9 mouse cellular contexts compared by ENCODE assay signal in genomic region chr8:11924165-11924564, GRCm38 (mm10).
DNase-seq lines count a peak whose midpoint lies in the region; ATAC-seq and TF ChIP-seq lines count a peak whose summit lies in the region.
"Had no signal": no experiment of that assay in that cellular context is flagged by ENCODE, and none has a peak within 500 bp of the region (broad histone marks: within the 10 kb centered on the region; RNA-seq: fewer than 3 reads in every experiment).

No protein-coding gene starts in this region.

- peak; percentile 48 for DNase-seq in forebrain, embryonic 10.5 days (ENCODE audit: extremely low spot score, low spot score)
- DNase-seq in c-Kit-positive CD71-positive TER-119-negative erythroid progenitor cells, embryonic 14.5 days (ENCODE audit: low read depth): peak; percentile 23
- peak; percentile 64 to 79 for DNase-seq in frontal cortex, postnatal 36 days (ENCODE audit: low spot score in 2 of 2)
- peak; percentile 76 for DNase-seq in layer of hippocampus, adult 11-12 months (ENCODE audit: low spot score)
- DNase-seq in lung, postnatal 0 days (ENCODE audit: low spot score): peak; percentile 82
- DNase-seq in skeletal muscle tissue, adult 2 months (ENCODE audit: low read depth, low spot score): peak; percentile 40

- no peak overlapping the region for H3K27ac ChIP-seq in forebrain, embryonic 10.5 days
- no peak overlapping the region for H3K27ac ChIP-seq in forebrain, embryonic 13.5 days
- no peak overlapping the region for H3K27ac ChIP-seq in lung, postnatal 0 days (ENCODE audit: low read length)
- H3K27ac ChIP-seq: limb, embryonic 13.5 days had no signal

- no peaks in the 10 kb centered on the region for H3K27me3 ChIP-seq in forebrain, embryonic 10.5 days (ENCODE audit: poor library complexity, severe bottlenecking)
- H3K27me3 ChIP-seq in forebrain, embryonic 13.5 days: no peaks in the 10 kb centered on the region
- H3K27me3 ChIP-seq in E14TG2a.4 (ENCODE audit: insufficient read depth, low read length): no peaks in the 10 kb centered on the region
- H3K27me3 ChIP-seq in lung, postnatal 0 days (replicated peaks; ENCODE audit: insufficient read depth, low read length): no peaks in the 10 kb centered on the region
- H3K27me3 ChIP-seq: limb, embryonic 13.5 days had no signal

- no peaks in the 10 kb centered on the region for H3K4me1 ChIP-seq in forebrain, embryonic 10.5 days
- no peaks in the 10 kb centered on the region for H3K4me1 ChIP-seq in forebrain, embryonic 13.5 days
- H3K4me1 ChIP-seq in E14TG2a.4 (replicated peaks; ENCODE audit: low read depth, low read length): no peaks in the 10 kb centered on the region
- no peaks in the 10 kb centered on the region for H3K4me1 ChIP-seq in lung, postnatal 0 days (ENCODE audit: insufficient read depth, low read depth, low read length)
- H3K4me1 ChIP-seq: limb, embryonic 13.5 days had no signal

- H3K36me3 ChIP-seq in forebrain, embryonic 10.5 days (replicated peaks): no peaks in the 10 kb centered on the region
- no peaks in the 10 kb centered on the region for H3K36me3 ChIP-seq in forebrain, embryonic 13.5 days (ENCODE audit: poor library complexity, severe bottlenecking)
- H3K36me3 ChIP-seq in E14TG2a.4 (ENCODE audit: insufficient read depth, low read length): no peaks in the 10 kb centered on the region
- H3K36me3 ChIP-seq in lung, postnatal 0 days (ENCODE audit: insufficient read depth, low read length): no peaks in the 10 kb centered on the region
- H3K36me3 ChIP-seq: limb, embryonic 13.5 days had no signal

- no peak overlapping the region for H3K4me3 ChIP-seq in forebrain, embryonic 10.5 days
- H3K4me3 ChIP-seq in forebrain, embryonic 13.5 days: no peak overlapping the region
- no peak overlapping the region for H3K4me3 ChIP-seq in E14TG2a.4 (replicated peaks; ENCODE audit: low read length)
- no peak overlapping the region for H3K4me3 ChIP-seq in lung, postnatal 0 days (ENCODE audit: low read depth, low read length)
- H3K4me3 ChIP-seq: limb, embryonic 13.5 days had no signal

- H3K9me3 ChIP-seq in forebrain, embryonic 10.5 days: 0 out of 2 replicates have a peak, but pooled peaks cover 3% of the 10 kb centered on the region
- no peaks in the 10 kb centered on the region for H3K9me3 ChIP-seq in forebrain, embryonic 13.5 days (replicated peaks)
- H3K9me3 ChIP-seq in E14TG2a.4 (ENCODE audit: low read length): peaks cover 4% of the 10 kb centered on the region; the same call in 1 of the 2 replicates
- no peaks in the 10 kb centered on the region for H3K9me3 ChIP-seq in lung, postnatal 0 days (ENCODE audit: low read length)
- H3K9me3 ChIP-seq: limb, embryonic 13.5 days had no signal

- TF ChIP-seq CTCF in E14TG2a.4 (conservative IDR thresholded peaks at IDR 0.05; ENCODE audit: low read length): peak; percentile 47
- peak; percentile 75 for TF ChIP-seq CTCF in lung, postnatal 0 days (IDR thresholded peaks at IDR 0.05)

- no peak for TF ChIP-seq EP300 in lung, postnatal 0 days (IDR thresholded peaks at IDR 0.05)

- no peak for ATAC-seq in forebrain, embryonic 13.5 days
- peak; percentile 31 for ATAC-seq in lung, postnatal 0 days

- H3K4me2 ChIP-seq in forebrain, embryonic 13.5 days: no peak overlapping the region
- no peak overlapping the region for H3K4me2 ChIP-seq in lung, postnatal 0 days (replicated peaks; ENCODE audit: low read depth, low read length)
- H3K4me2 ChIP-seq: limb, embryonic 13.5 days had no signal

- 67% methylated on average over 11 of the region's 11 CpGs for WGBS in forebrain, embryonic 10.5 days
- WGBS in forebrain, embryonic 13.5 days: 57% methylated on average over 11 of the region's 11 CpGs
- 53% methylated on average over 11 of the region's 11 CpGs for WGBS in lung, postnatal 0 days

- no peak overlapping the region for H3K9ac ChIP-seq in forebrain, embryonic 13.5 days
- no peak overlapping the region for H3K9ac ChIP-seq in lung, postnatal 0 days (replicated peaks; ENCODE audit: low read depth)
- H3K9ac ChIP-seq: limb, embryonic 13.5 days had no signal

Comparison
In these comparisons a context has a peak if more than half of its experiments do, and no peak if none do; other contexts are left out.
1. DNase-seq: peak in every context shown above with its lines; median percentile 82 in lung, postnatal 0 days; 76 in layer of hippocampus, adult 11-12 months; 72 in frontal cortex, postnatal 36 days; 48 in forebrain, embryonic 10.5 days; 40 in skeletal muscle tissue, adult 2 months; 23 in c-Kit-positive CD71-positive TER-119-negative erythroid progenitor cells, embryonic 14.5 days.